Mouse (Mus musculus) embryo, embryonic 10 days (tissue): ENCODE results near the gene Tuba1a.
A peak's percentile ranks its signal among the peaks of the same experiment; 100 is the strongest.
"Not testable (repeated sequence)": the region's sequence is repeated elsewhere in the genome, so short reads cannot be mapped to it uniquely, and the experiment has no call there.

Experiments
- DNase-seq: peaks from one replicate; pipeline ENCODE4 v3.0.0-alpha.2; 2015; ENCODE audit warnings: low spot score

Tuba1a gene

DNA sequence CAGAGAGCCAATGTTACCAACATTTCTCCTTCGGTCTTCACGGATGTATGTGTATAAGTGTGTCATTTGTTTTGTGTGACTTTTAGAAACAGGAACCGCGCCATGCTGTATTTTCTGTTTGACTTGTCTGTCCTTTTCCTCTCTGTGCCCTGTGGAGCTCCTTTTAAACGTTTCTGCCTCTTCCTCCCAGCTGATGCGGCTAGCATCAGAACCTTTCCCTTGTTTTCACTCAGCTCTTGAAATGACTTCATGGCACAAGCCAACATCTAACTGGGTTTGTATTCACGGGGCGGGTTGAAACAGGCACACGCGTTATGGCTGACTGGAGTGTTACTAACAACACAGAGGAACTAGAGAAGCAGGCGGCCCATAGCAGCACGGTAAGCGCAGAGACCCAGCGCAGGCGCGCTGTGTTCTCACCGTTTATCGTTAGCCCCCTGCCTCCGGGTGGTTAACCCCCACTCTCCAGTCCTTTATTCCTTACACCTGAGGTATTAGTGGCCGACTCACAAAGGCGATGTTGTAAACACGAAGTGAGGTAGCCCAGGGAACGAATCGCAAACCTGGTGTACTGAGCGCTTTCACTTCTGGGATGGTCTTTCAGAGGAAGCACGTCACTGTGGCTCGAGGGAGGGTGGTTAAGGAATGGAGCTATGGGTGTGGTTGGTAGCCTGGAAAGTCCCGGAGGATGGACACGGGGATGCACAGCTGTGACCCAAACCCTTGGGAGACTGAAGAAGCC, 31.9 kb upstream of the Tuba1a start:
- peak; percentile 84 for DNase-seq

DNA sequence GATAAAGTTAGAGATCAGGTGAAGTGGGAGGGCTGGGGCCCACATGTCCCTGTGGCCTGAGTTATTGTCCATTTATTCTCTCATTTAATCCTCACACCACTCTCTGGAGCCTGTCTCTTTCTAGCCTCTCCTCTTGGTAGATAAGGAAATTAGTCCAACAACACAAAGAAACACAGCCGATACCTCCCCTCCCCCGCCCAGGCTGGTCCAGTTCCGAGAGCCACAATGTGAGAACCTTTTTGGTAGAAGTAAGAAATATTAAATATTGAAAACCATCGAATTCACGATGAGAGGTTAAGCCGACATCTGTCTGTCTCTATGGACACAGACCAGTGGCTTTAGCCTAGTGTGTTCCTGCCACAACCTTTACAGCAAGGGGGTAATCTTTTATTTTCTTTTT, 31.2 kb upstream of the Tuba1a start:
- no peak for DNase-seq

DNA sequence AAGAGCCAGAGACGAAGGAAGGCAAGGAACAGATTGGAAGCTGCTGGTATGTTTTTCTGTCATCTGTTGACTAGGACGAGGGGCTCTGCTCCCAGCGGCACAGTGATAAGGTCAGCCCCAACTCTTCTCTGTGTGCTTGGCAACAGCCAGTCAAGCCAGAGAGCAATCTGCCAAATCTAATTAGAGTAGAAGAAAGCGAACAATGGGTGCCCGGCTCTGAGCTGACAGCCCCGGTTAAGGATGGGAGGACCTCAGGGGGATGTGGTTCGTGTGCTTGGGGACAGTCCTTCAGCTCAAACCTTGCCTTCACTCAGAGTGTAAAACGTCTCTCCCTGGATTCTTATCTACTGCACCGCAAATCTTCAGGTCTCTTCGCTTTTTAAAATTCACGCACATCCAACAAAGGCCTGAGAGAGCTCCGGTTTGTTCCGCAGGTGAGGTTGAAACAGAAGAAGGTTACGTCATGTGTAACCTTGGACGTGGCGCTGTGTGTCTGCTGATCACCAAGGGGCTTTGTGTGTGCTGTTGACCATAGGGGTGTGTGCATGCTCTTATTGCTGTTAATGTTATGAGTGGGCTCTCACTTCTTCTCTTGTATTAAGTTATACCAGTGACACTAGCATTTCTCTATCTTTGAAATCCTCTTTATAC, 30.1 kb upstream of the Tuba1a start:
- DNase-seq: peak; percentile 82

DNA sequence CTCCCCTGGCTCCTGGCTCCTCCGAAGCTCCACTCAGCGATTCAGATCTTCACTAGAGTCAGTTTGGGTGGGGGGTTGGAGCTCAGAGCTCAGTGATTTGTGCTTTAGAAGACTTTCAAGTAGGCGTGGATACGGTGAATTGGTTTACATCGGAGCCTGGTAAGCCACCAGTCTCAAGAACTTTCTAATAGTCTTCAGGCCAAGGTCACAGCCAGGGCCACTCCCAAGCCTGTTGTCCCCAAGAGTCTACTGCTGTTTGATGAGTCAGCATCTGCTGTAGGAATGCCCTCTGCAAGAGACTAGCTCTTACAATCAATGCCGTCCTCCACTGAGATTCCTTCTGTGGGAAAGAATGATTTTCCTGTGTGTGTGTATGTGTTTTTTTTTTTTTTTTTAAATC, 28.6 kb upstream of the Tuba1a start:
- DNase-seq: no peak

DNA sequence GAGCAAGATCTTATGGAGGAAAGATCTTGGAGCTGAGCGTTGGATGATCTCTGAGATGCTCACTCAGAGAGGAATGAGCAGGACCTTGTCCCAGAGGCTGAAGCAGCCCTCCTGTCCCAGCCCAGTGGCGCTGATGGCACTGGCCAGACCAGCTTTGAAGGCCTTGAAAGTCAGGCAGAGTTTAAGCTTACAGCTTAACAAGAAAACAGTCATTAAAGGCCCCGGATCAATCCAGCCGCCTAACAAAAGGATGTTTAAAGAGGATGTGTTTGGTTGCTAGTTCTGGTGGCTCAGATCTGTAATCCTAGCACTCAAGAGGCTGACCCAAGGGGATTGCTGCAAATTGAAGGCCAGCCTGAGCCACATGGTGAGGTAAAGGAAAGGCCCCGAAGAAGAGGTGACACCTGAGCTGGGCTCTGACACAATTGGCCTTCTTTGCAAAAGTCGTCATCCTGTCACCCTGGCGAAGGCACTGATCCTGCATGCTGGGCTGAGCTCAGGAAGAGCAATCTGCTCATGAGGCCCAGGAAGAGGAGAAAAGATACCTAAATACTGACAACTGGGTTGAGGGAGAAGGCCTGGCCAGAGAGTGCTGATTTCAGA, 26.6 kb upstream of the Tuba1a start:
- DNase-seq: no peak

DNA sequence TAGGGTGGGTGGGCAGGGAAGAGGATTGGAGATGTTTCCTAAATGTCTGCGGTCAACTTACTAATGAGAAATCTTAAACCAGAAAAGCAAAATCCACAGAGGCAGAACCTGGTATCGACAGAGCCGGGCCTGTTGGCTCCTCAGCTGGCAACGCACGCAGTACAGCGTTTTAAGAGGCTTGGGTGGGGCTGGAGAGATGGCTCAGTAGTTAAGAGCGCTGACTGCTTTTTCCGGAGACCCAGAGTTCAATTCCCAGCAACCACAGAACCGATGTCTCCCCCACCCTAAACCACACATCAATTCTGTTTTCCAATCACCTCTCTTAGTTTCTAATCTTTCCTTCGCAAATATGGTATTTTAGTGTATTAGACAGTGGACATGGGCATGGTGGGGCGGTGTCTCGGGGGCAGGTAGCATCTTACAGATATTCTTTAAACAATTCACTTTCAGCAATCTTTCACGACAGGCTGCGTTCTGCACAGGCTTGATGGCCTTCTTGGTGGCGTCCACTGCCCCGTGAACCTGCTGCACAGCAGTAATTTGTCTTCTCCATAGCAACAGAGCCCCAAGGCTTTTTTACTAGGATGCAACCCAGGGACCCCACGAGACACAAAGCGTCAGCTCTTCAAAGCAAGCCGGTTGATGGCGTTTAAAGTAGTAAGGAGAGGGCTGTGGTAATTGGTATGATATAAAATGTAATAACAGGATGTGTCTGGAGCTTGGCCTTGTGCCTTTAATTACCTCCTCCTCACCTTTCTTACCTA, 25.1 kb upstream of the Tuba1a start:
- no peak for DNase-seq

DNA sequence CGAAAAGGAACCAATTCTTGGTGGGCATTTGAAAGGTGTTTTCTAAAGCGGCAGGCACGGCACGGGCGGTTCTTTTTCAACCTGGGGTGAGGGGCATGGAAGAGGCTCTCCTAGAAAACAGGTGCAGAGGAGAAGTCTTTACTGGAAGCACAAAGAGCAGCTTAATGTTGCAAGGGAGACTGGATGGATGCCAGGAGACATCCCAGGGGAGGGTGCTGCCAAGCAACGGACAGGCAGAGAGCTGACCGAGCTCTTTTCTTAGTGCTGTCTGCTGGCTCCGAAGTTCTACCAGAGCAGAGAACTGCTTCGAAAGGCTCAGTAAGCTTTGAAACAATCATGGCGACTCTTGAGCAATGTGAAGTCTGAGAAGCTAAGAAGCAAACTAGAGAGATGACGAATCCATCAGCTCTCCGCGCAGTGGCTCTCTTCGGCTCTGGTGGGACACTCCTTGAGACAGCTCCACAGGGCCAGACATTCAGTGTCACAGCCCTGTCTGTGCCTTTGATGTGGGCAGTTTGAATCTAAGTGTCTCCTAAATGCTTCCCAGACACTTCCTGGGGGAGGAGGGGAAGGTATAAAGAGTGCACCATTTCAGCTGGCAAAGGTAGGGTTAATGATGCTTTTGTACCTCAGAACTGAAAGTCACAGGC, 24.4 kb upstream of the Tuba1a start:
- DNase-seq: no peak

DNA sequence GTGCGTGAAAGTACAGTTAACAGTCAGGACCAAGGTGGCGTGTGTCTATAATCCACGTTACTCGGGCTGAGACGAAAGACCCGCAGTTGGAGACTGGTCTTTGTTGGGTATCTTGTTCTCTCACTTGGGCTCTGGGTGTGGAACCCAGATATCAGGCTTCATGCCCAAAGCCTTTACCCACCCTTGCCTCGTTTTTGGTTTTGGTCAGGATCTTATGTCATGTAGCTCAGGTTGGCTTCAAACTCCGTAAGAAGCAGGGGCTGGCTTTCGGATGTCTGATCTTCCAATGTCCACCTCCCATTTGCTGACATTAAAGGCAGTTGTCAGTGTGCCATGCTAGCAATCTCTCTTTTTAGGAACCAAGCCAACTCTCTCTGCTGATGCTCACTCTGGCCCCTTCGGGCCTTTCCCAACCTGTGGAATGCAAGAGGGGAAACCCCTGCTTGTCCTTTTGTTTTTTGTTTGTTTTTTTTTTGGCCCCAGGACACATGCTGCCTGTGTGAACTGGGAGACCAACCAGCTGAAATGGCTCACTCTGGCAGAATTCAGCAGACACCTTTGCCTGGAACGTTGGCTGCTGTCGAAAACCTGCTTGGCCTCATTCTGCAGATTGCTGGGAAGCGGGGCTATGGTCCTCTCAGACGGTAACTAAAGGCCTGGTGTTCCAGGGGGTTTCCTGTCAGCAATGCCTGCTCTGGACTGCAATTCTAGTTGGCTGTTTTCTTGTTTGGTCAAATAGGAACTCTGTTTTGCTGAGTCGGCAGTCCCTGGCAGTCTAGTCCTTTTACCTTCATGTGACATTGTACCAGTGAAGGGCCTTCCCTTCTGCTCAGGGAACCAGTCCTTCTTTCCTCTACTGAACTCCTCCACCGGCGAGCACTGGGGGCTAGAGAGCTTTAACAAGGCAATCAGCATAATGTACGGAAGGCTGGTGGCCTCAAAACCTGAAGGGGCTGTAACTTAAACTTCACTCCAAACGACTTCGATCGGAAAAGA, 23.6 kb upstream of the Tuba1a start:
- no peak for DNase-seq

DNA sequence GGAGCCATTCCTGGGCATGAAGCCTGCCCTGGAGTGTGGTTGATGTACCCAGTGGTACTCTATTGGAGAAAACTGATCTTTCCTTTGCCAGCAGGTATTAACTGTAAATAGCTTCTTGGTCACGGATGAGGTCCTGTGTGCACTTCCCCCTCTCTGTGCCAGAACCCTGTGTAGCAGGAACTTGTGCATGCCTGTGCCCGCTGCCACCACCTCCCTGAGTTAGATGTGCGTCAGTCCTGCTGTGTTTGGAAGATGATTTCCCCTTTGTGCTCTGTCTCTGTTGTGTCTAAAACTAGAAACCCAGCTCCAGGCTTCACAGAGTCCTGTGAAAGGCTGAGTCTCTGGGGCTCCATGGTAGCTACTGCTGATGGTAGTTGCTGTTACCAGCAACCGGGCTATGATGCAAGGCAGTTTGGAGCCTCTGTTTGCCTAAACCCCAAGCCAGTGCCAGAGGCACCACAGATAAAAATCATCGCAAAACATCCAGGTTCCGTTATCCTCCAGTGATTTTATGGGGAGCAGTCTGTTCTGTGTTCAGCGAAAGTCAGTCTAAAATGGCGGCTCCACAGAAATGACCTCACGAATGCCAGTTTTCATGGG, 19.6 kb upstream of the Tuba1a start:
- DNase-seq: no peak

DNA sequence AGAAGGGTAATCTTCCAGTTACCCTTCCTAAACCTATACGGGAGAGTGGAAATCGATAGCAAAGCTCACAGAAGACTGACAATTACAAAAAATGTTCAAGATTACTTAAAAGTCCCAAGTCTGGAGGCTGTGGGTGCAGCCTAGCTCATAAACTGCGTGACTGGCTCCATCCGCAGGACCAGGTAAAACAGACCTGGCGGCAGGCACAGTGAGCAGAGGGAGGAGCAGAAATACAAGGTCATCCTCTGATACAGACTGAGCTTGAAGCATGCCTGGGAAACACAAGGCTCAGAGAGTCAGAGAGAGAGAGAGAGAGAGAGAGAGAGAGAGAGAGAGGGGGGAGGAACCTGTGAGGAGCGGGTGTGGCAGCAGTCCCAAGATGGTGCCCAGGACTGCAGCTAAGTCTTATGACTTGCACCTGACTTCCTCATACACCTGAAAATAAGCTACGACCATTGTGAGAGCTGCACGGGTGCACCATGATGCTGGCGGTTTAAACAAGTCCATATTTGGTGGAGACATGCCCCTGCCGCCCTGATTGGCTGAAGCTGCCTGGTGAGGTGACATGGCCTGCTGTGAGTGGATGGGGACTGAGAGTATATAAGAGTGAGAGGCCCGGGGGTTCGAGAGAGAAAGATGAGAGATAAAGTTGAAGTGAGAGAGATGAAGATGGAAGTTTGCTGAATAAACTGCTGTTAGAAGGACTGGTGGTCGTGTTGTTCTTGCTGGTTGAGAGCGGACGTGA, 18.2 kb upstream of the Tuba1a start:
- DNase-seq: not testable (repeated sequence)

DNA sequence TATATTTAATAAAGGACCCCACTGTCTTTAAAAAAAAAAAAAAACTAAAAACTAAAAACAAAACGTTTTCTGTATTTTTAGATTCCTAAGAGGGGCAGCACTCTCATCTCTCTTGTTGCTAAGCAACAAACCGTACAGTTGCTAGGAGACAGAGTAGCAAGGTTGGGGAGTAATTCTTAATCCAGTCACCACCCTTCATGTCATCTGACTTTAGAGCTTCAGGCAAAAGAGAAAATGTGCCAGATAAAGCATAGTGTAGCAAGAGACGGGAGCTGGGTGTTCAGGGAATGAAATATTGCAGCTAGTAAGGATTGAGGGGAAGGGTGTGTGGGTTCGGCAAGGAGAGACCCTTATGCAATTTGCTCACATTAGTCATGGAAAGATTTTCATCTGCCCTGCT, 17.6 kb upstream of the Tuba1a start:
- DNase-seq: peak; percentile 62

DNA sequence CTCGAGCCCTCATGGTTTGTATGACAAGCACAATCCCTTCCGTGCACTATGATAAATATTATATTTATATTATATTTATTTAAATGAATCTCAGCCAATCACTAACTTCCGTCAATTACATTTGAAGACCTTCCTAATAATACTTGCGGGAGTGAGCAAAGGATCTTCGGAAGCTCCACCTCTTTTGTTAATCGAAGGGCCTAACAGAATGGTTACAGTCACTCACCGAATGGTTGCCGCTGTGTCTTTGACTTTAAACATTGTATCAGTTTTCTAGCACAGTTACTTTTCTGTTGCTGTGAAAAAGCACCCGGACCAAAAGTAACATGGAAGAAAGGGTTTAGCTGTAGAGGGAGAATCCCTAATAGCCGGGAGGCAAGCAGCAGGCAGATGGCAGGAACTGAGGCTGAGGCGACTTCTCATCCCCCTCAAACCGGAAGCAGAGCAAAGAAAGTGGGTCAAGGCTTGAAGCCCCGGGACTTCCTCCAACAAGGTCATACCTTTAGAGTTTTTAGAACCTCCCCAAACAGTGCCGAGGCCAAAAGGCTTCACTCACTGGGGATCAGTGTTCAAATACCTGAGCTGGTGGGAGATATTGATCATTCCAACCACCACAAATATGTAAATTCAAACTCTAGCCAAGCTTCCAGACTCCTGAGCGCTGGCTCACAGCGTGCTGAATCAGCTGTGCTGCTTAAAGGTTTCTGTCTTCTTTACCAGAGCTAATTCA, 16.0 kb upstream of the Tuba1a start:
- DNase-seq: peak; percentile 56

DNA sequence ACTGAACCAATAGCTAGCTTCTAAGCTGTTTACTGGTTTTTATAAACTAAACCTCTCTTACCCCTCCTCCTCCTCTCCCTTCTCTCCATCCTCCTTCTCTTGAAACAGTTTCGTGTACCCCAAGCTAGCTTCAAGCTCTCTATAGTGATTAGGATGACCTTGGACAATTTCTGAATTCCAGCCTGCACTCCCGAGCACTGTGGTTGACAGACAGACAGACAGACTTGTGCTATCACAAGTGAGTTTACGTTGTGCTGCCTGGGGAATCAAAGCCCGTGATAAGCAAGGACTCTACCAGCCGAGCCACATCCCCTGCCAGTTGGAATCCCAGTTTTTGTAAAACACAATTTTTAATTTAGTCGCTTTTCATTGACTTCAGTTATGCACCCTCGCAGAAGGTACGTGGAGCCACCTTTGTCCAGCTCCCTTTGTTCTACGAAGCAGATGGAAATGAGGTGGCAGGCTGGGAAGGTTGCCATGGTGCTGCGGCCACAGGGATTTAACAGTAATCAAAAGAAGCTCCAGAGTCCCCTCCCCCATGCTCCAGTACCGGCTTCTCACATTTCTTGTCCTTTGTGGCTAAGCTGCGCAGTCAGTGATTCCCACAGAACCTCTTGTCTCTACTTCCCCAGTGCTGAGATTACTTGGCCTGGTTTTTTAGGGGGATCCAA, 15.3 kb upstream of the Tuba1a start:
- peak; percentile 94 for DNase-seq

DNA sequence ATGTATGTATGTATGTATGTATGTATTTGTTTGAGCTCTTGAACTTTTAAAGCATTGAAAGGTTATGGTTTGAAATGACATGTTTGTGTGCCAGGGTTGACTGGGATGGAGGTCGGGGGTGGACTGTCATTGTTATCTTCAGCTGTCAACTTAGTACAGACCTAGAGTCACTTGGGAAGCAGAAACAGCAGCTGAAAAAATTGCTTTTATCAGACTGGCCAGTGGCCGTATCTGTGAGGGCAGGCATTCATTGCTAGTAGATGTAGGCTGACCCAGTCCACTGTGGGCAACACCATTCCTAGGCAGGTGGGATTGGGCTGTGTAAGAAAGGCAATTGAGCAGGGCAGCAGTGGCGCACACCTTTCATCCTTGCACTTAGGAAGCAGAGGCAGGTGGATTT, 6.0 kb upstream of the Tuba1a start:
- no peak for DNase-seq

DNA sequence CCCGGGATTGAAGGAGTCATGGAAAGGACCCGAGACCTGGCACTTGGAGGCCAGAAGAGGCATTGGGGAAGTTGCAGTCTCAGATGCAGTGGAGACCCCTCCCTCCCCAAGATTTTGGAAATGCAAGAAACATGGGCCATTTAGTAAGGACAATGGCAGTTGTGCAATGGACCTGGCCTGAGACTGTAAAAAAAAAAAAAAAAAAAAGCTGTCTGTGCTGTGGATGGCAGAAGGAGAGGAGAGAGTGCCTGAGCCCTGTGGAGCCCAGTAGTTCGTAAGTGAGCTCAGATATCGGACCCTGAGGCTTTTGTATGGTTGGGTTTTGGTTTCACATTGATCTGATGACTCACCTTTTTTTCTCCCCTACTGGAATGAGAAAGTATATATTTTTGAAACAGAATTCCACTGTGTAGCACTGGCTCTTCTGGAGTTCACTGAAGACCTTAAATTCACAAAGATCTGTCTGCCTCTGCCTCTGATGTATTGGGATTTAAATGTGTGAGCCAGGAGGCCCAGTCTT, 5.5 kb upstream of the Tuba1a start:
- DNase-seq: no peak

DNA sequence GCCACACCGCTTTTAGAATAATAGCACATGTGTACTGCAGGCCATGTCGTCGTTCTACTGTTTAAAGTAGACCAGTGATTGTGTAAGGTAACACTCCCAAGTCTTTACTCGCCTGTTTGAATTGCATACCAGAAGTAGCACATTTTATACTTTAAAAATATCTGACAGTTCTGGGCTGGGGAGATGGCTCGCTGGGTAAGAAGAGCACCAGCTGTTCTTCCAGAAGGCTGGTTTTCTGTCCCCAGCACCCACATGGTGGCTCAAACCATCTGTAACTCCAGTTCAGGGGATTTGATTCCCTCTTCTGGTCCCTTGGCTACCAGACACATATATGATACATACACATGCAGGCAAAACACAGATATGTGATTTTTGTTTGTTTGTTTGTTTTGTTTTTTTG, 4.0 kb upstream of the Tuba1a start:
- no peak for DNase-seq

DNA sequence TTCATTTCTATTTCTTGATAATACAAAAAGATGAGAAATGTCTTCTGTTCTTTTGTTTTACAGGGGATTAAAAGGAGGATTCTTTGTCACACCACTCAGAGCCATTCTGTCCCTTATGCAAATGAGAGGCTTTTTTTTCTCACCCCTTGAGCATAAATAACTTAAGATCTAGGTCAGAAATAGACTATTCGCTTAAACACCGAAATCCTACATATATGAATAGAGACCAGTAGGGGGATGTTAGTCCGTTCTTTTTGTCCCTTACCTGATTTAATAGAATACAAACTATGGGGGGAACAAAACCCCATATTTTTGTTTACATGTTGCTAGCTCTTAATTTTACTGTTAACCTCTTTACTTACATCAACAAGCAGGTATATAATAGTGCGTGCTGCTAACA, 2.5 kb upstream of the Tuba1a start:
- DNase-seq: no peak

DNA sequence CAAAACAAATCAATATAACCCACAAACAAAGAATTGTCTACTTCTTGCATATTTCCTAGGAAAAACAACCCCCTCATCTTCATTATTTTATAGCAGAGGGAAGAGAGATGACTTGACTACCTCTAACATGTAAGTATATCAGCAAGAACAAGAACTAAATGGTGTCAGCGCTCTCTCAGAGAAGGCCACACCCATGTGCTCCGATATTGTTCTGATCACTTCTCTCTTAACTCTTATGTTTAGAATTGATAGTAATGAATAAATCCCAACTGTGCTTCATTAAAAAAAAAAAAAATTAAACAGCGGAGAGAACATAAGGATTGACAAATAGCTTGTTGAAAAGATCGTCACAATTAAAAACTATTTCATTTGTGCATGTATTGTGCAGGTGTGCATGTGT, 1.8 kb upstream of the Tuba1a start:
- DNase-seq: no peak
